Comparison of ENCODE assay signal across 8 mouse cellular contexts in genomic region chr17:27556315-27557011, GRCm38 (mm10). TPM values are rescaled to one million over a fixed set of nuclear protein-coding genes. Genes with fewer than 3 reads are reported as not detected.
DNase-seq lines count a peak whose midpoint lies in the region; ATAC-seq and TF ChIP-seq lines count a peak whose summit lies in the region.

TSS of gene Hmga1 (plus strand) at chr17:27556497.

- CTCF ChIA-PET in Patski (lab: Charles Lee), result interaction anchor here (0.8 kb wide), 1 partner anchor 9 kb away, joined by 3 read pairs; no protein-coding TSS in a partner anchor

- DNase-seq in Patski (ENCODE audit: low read depth, low spot score), result no peak
- DNase-seq in cerebellum, adult 2 months, result peak; percentile 86 to 88
- peak; percentile 92 for DNase-seq in forelimb bud, embryonic 11.5 days (ENCODE audit: low read depth, low spot score)
- peak; percentile 88 for DNase-seq in heart, postnatal 4 days
- DNase-seq in layer of hippocampus, adult 9-11 months, result peak; percentile 84
- peak; percentile 87 for DNase-seq in lung, postnatal 14 days
- DNase-seq in retina, embryonic 14.5 days (ENCODE audit: low spot score), result peak; percentile 95
- peak; percentile 77 for DNase-seq in urinary bladder, adult 2 months (ENCODE audit: low spot score)

- peak; percentile 60 for ATAC-seq in Patski

- no peak for TF ChIP-seq CTCF in Patski (IDR thresholded peaks at IDR 0.05)
- no peak for TF ChIP-seq CTCF in cerebellum, adult 2 months (IDR thresholded peaks at IDR 0.05; ENCODE audit: borderline replicate concordance, insufficient read depth, low read depth, low read length)

- WGBS in cerebellum, adult 2 months, result under 1% methylated on average over 79 of the region's 79 CpGs

- peak; percentile 43 for TF ChIP-seq POLR2A in cerebellum, adult 2 months (IDR thresholded peaks at IDR 0.05; ENCODE audit: borderline replicate concordance, insufficient read depth, low read length)

- POLR2A ChIA-PET in Patski (lab: Charles Lee), result interaction anchor here (1.3 kb wide), 1 partner anchor 9 kb away, joined by 3 read pairs; no protein-coding TSS in a partner anchor

- in situ Hi-C loops in Patski (cut with MboI; ENCODE audit: low pct_unique_long_range_greater_than_20kb), result no loop called here

- H3K27ac ChIP-seq in cerebellum, adult 2 months (ENCODE audit: insufficient read depth, low read length), result peak within 1 kb of the TSS; percentile 80

- peak within 1 kb of the TSS; percentile 85 for H3K4me3 ChIP-seq in cerebellum, adult 2 months (replicated peaks; ENCODE audit: insufficient read depth, low read depth, low read length)

- H3K27me3 ChIP-seq in Patski, result no peaks in the 10 kb centered on the region
- no peaks in the 10 kb centered on the region for H3K27me3 ChIP-seq in cerebellum, adult 2 months (ENCODE audit: control insufficient read depth, insufficient read depth, low read length)

- H3K4me1 ChIP-seq in cerebellum, adult 2 months (ENCODE audit: control insufficient read depth, insufficient read depth, low read length), result peaks cover 19% of the 10 kb centered on the region

RNA-seq across cellular contexts. Expression of gene Hmga1, which starts in this region (rescaled TPM):
- polyA plus RNA-seq in Patski (2021), result 32.2 TPM
- polyA plus RNA-seq in cerebellum, adult 2 months (2012; rRNA removed), result 124 and 133 TPM in 2 replicates
- total RNA-seq in heart, postnatal 4 days (2021), result 10 to 100 TPM; 54.8 to 59.1 TPM
- 55.1 and 65.1 TPM in 2 replicates for polyA plus RNA-seq in urinary bladder, adult 2 months (2012; rRNA removed)
